Mouse (Mus musculus): ENCODE measurements around the gene Gm20481.

- TF ChIP-seq POLR2A (IDR thresholded peaks at IDR 0.05; ENCODE audit: insufficient read depth, low read length): no peak
- no peak for TF ChIP-seq CTCF (IDR thresholded peaks at IDR 0.05; ENCODE audit: low read depth, low read length)
- no peak for TF ChIP-seq EP300 (IDR thresholded peaks at IDR 0.05; ENCODE audit: insufficient read depth, low read depth, low read length)
These were observed 27.4 kb downstream of the Gm20481 start for GRCm38 (mm10) chr17:34997142-34997483.

Data from ES-Bruce4 (cell line).